In genomic region chr6:98003114-98003513, GRCm38 (mm10) we compare ENCODE assay signal across 10 mouse cellular contexts.
DNase-seq lines count a peak whose midpoint lies in the region; ATAC-seq and TF ChIP-seq lines count a peak whose summit lies in the region.
"Had no signal": no experiment of that assay in that cellular context is flagged by ENCODE, and none has a peak within 500 bp of the region (broad histone marks: within the 10 kb centered on the region; RNA-seq: fewer than 3 reads in every experiment).

No protein-coding gene starts in this region.

- H3K4me1 ChIP-seq in embryonic facial prominence, embryonic 11.5 days (ENCODE audit: control insufficient read depth, insufficient read depth, low read length), result no peaks in the 10 kb centered on the region
- H3K4me1 ChIP-seq in embryonic facial prominence, embryonic 10.5 days, result peaks cover 7% of the 10 kb centered on the region
- peaks cover 3% of the 10 kb centered on the region; the same call in 1 of the 2 replicates for H3K4me1 ChIP-seq in liver, adult 2 months (ENCODE audit: control insufficient read depth, insufficient read depth, low read length)
- no peaks in the 10 kb centered on the region for H3K4me1 ChIP-seq in liver, embryonic 11.5 days (replicated peaks; ENCODE audit: control insufficient read depth, insufficient read depth, low read length)
- H3K4me1 ChIP-seq in lung, postnatal 0 days (ENCODE audit: insufficient read depth, low read depth, low read length), result no peaks in the 10 kb centered on the region

- peak; percentile 83 for DNase-seq in embryonic facial prominence, embryonic 11.5 days (ENCODE audit: low spot score)
- no peak for DNase-seq in embryonic facial prominence, embryonic 10.5 days (ENCODE audit: low spot score)
- DNase-seq in liver, adult 2 months (ENCODE audit: extremely low read depth, low read depth, low spot score), result peak; percentile 61
- no peak for DNase-seq in liver, embryonic 11.5 days (ENCODE audit: low spot score)
- DNase-seq in cerebellum, postnatal 25 days, result peak; percentile 12 to 14
- DNase-seq in lung, postnatal 0 days (ENCODE audit: low spot score), result peak; percentile 88
- DNase-seq in natural killer cell, adult 2 months (ENCODE audit: low spot score in 2 of 2), result no peak
- DNase-seq in spleen, postnatal 10 days (ENCODE audit: low spot score in 2 of 2), result no peak

- WGBS in embryonic facial prominence, embryonic 11.5 days, result 17% methylated on average over 3 of the region's 3 CpGs
- WGBS in embryonic facial prominence, embryonic 10.5 days, result 29% methylated on average over 3 of the region's 3 CpGs
- WGBS in liver, adult 2 months, result 22% methylated on average over 3 of the region's 3 CpGs
- WGBS in liver, embryonic 11.5 days, result 23% methylated on average over 3 of the region's 3 CpGs
- 13% methylated on average over 3 of the region's 3 CpGs for WGBS in lung, postnatal 0 days

- H3K4me3 ChIP-seq in embryonic facial prominence, embryonic 11.5 days (ENCODE audit: low read depth, low read length), result no peak overlapping the region
- H3K4me3 ChIP-seq in embryonic facial prominence, embryonic 10.5 days, result no peak overlapping the region
- no peak overlapping the region for H3K4me3 ChIP-seq in liver, adult 2 months (ENCODE audit: insufficient read depth, low read depth, low read length)
- no peak overlapping the region for H3K4me3 ChIP-seq in liver, embryonic 11.5 days (ENCODE audit: low read depth, low read length)
- no peak overlapping the region for H3K4me3 ChIP-seq in lung, postnatal 0 days (ENCODE audit: low read depth, low read length)
- H3K4me3 ChIP-seq: myocyte had no signal

- TF ChIP-seq CTCF in liver, adult 2 months (IDR thresholded peaks at IDR 0.05; ENCODE audit: low read depth, low read length), result 0 out of 2 replicates have a peak, but pooled peaks have one; percentile 0
- TF ChIP-seq CTCF in lung, postnatal 0 days (IDR thresholded peaks at IDR 0.05), result peak; percentile 66

- H3K27ac ChIP-seq in embryonic facial prominence, embryonic 11.5 days (replicated peaks; ENCODE audit: low read depth, low read length), result no peak overlapping the region
- H3K27ac ChIP-seq in embryonic facial prominence, embryonic 10.5 days (replicated peaks), result no peak overlapping the region
- H3K27ac ChIP-seq in liver, adult 2 months (replicated peaks; ENCODE audit: insufficient read depth, low read depth, low read length), result no peak overlapping the region
- H3K27ac ChIP-seq in liver, embryonic 11.5 days (ENCODE audit: low read depth, low read length), result no peak overlapping the region
- H3K27ac ChIP-seq in lung, postnatal 0 days (ENCODE audit: low read length), result no peak overlapping the region

- H3K9ac ChIP-seq in embryonic facial prominence, embryonic 11.5 days (replicated peaks; ENCODE audit: low read length), result no peak overlapping the region
- no peak overlapping the region for H3K9ac ChIP-seq in liver, adult 2 months (ENCODE audit: low read depth, low read length)
- H3K9ac ChIP-seq in liver, embryonic 11.5 days (ENCODE audit: low read depth, low read length), result no peak overlapping the region
- H3K9ac ChIP-seq in lung, postnatal 0 days (replicated peaks; ENCODE audit: low read depth), result no peak overlapping the region

- no peaks in the 10 kb centered on the region for H3K79me2 ChIP-seq in liver, adult 2 months (ENCODE audit: control insufficient read depth, insufficient read depth, low read length)

- H3K27me3 ChIP-seq in embryonic facial prominence, embryonic 11.5 days (ENCODE audit: control insufficient read depth, insufficient read depth, low read length), result no peaks in the 10 kb centered on the region
- H3K27me3 ChIP-seq in embryonic facial prominence, embryonic 10.5 days (replicated peaks; ENCODE audit: low read depth, poor library complexity, severe bottlenecking), result 0 out of 2 replicates have a peak, but pooled peaks cover 4% of the 10 kb centered on the region
- no peaks in the 10 kb centered on the region for H3K27me3 ChIP-seq in liver, adult 2 months (ENCODE audit: control insufficient read depth, insufficient read depth, low read length)
- no peaks in the 10 kb centered on the region for H3K27me3 ChIP-seq in liver, embryonic 11.5 days (replicated peaks; ENCODE audit: control insufficient read depth, insufficient read depth, low read length)
- no peaks in the 10 kb centered on the region for H3K27me3 ChIP-seq in lung, postnatal 0 days (replicated peaks; ENCODE audit: insufficient read depth, low read length)

- TF ChIP-seq EP300 in lung, postnatal 0 days (IDR thresholded peaks at IDR 0.05), result no peak

- no peaks in the 10 kb centered on the region for H3K9me3 ChIP-seq in embryonic facial prominence, embryonic 11.5 days (replicated peaks; ENCODE audit: control insufficient read depth, low read length)
- H3K9me3 ChIP-seq in embryonic facial prominence, embryonic 10.5 days, result no peaks in the 10 kb centered on the region
- no peaks in the 10 kb centered on the region for H3K9me3 ChIP-seq in liver, embryonic 11.5 days (ENCODE audit: control insufficient read depth, low read length)
- no peaks in the 10 kb centered on the region for H3K9me3 ChIP-seq in lung, postnatal 0 days (ENCODE audit: low read length)

- H3K4me2 ChIP-seq in embryonic facial prominence, embryonic 11.5 days (ENCODE audit: low read depth, low read length), result no peak overlapping the region
- H3K4me2 ChIP-seq in liver, embryonic 11.5 days, result no peak overlapping the region
- no peak overlapping the region for H3K4me2 ChIP-seq in lung, postnatal 0 days (replicated peaks; ENCODE audit: low read depth, low read length)

- no peaks in the 10 kb centered on the region for H3K36me3 ChIP-seq in embryonic facial prominence, embryonic 11.5 days (replicated peaks; ENCODE audit: control insufficient read depth, insufficient read depth, low read depth, low read length)
- H3K36me3 ChIP-seq in embryonic facial prominence, embryonic 10.5 days (replicated peaks), result no peaks in the 10 kb centered on the region
- no peaks in the 10 kb centered on the region; the same call in 1 of the 2 replicates for H3K36me3 ChIP-seq in liver, adult 2 months (ENCODE audit: control insufficient read depth, insufficient read depth, low read length)
- no peaks in the 10 kb centered on the region for H3K36me3 ChIP-seq in liver, embryonic 11.5 days (ENCODE audit: control insufficient read depth, insufficient read depth, low read length)
- no peaks in the 10 kb centered on the region for H3K36me3 ChIP-seq in lung, postnatal 0 days (ENCODE audit: insufficient read depth, low read length)
- H3K36me3 ChIP-seq: G1E had no signal

- no peak for ATAC-seq in embryonic facial prominence, embryonic 11.5 days (replicated peaks; ENCODE audit: insufficient number of reproducible peaks, low FRiP score, low TSS enrichment, low read depth)
- no peak for ATAC-seq in liver, embryonic 11.5 days (replicated peaks; ENCODE audit: low FRiP score)
- ATAC-seq in lung, postnatal 0 days, result no peak; the same call in 1 of the 2 replicates

- TF ChIP-seq POLR2A in liver, adult 2 months (IDR thresholded peaks at IDR 0.05; ENCODE audit: extremely low read depth, insufficient read depth, low read length), result no peak

Comparison
In these comparisons a context has a peak if more than half of its experiments do, and no peak if none do; other contexts are left out.
1. DNase-seq: peak in embryonic facial prominence, embryonic 11.5 days (single experiment), liver, adult 2 months (single experiment), cerebellum, postnatal 25 days (2 of 2) and lung, postnatal 0 days (single experiment); none in embryonic facial prominence, embryonic 10.5 days (single experiment), liver, embryonic 11.5 days (single experiment), natural killer cell, adult 2 months (0 of 2) and spleen, postnatal 10 days (0 of 2).